Mouse (Mus musculus): ENCODE results near the gene Immp2l. TPM values are rescaled to one million over a fixed set of nuclear protein-coding genes. Genes with fewer than 3 reads are reported as not detected.

Gene Immp2l
- polyA plus RNA-seq, 2 experiments = 4.3 to 11.2 TPM

GRCm38 (mm10) chr12:41314811-41315461 is 291.0 kb downstream of the Immp2l start:
- H3K27ac ChIP-seq = no peak overlapping the region
- H3K9ac ChIP-seq (replicated peaks) = no peak overlapping the region
- H3K4me2 ChIP-seq (ENCODE audit: low read depth) = no peak overlapping the region
- no peaks in the 10 kb centered on the region for H3K36me3 ChIP-seq (replicated peaks; ENCODE audit: control insufficient read depth, insufficient read depth, low read depth)
- no peaks in the 10 kb centered on the region for H3K27me3 ChIP-seq (ENCODE audit: control insufficient read depth, insufficient read depth, low read length)
- H3K9me3 ChIP-seq (ENCODE audit: control insufficient read depth, low read length) = no peaks in the 10 kb centered on the region
- H3K4me1 ChIP-seq (replicated peaks; ENCODE audit: control insufficient read depth in 2 of 2, insufficient read depth in 2 of 2, low read length in 1 of 2) = no peaks in the 10 kb centered on the region
- ATAC-seq (ENCODE audit: insufficient read depth) = no peak
- 51% methylated on average over 11 of the region's 11 CpGs for WGBS (ENCODE audit: insufficient replicate concordance)
- no peak overlapping the region for H3K4me3 ChIP-seq (ENCODE audit: insufficient read depth in 1 of 2, low read depth in 2 of 2, low read length in 2 of 2)
- no peak for DNase-seq (ENCODE audit: low read depth in 3 of 3, low spot score in 3 of 3)
- TF ChIP-seq EP300 (IDR thresholded peaks at IDR 0.05; ENCODE audit: low read depth) (no peak), CTCF (IDR thresholded peaks at IDR 0.05; ENCODE audit: low read depth) (no peak)

- H3K9ac ChIP-seq (replicated peaks) = no peak overlapping the region
- no peaks in the 10 kb centered on the region for H3K36me3 ChIP-seq (replicated peaks; ENCODE audit: control insufficient read depth, insufficient read depth, low read depth)
- no peak overlapping the region for H3K27ac ChIP-seq
- 66% methylated on average over 4 of the region's 4 CpGs for WGBS (ENCODE audit: insufficient replicate concordance)
- no peaks in the 10 kb centered on the region for H3K4me1 ChIP-seq (replicated peaks; ENCODE audit: control insufficient read depth in 2 of 2, insufficient read depth in 2 of 2, low read length in 1 of 2)
- no peaks in the 10 kb centered on the region for H3K9me3 ChIP-seq (ENCODE audit: control insufficient read depth, low read length)
- TF ChIP-seq EP300 (IDR thresholded peaks at IDR 0.05; ENCODE audit: low read depth) (no peak), CTCF (IDR thresholded peaks at IDR 0.05; ENCODE audit: low read depth) (no peak)
- ATAC-seq (ENCODE audit: insufficient read depth) (no peak), DNase-seq (ENCODE audit: low read depth in 3 of 3, low spot score in 3 of 3) (no peak)
- no peaks in the 10 kb centered on the region for H3K27me3 ChIP-seq (ENCODE audit: control insufficient read depth, insufficient read depth, low read length)
- no peak overlapping the region for H3K4me2 ChIP-seq (ENCODE audit: low read depth)
- H3K4me3 ChIP-seq (ENCODE audit: insufficient read depth in 1 of 2, low read depth in 2 of 2, low read length in 2 of 2) = no peak overlapping the region
These were observed 292.0 kb downstream of the Immp2l start for GRCm38 (mm10) chr12:41315871-41316270.

DNA sequence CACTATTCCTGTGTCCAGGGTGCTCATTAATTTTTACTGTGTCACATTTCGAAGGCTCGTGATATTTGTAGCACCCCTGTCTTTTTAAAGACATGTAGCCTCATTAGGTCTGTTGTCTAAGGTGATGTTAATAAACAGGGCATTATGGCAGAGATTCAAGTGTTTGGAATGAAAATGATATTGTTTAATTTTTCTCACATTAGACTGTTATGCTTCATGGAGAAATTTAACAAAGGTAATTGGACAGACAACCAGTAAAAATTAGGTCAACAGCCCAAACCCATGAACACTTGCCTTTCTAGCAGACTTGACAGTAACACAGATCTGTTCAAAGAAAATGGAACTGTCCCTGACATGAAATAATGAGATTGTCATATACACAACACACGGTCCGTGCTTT is 292.5 kb downstream of the Immp2l start:
- 81% methylated on average over 4 of the region's 4 CpGs for whole genome bisulfite sequencing (ENCODE audit: insufficient replicate concordance)
- H3K27ac ChIP-seq = no peak overlapping the region

DNA sequence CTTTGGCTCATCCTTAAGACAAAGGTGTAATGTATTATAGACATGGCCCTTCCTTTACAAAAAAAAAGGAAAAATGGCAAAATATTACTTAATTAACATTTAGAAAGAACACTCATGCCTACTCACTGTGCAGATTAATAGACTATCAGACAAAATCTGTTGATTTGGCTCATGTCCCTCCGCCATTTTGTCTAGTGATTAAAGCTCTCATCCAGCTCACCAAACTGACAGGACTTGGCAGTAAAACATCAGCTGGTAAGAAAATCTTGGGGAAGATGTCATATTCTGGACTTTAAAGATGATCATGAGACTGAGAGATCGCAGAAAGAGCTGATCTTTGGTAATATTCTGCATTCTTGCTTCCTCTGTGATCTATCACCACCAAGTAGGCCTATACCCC is 293.5 kb downstream of the Immp2l start:
- H3K4me2 ChIP-seq (ENCODE audit: low read depth) = no peak overlapping the region
- DNase-seq (ENCODE audit: low read depth in 3 of 3, low spot score in 3 of 3) (no peak), ATAC-seq (ENCODE audit: insufficient read depth) (no peak)
- no peak overlapping the region for H3K9ac ChIP-seq (replicated peaks)
- H3K36me3 ChIP-seq (replicated peaks; ENCODE audit: control insufficient read depth, insufficient read depth, low read depth) = no peaks in the 10 kb centered on the region
- H3K9me3 ChIP-seq (ENCODE audit: control insufficient read depth, low read length) = no peaks in the 10 kb centered on the region
- WGBS (ENCODE audit: insufficient replicate concordance) = 73% methylated on average over 2 of the region's 2 CpGs
- H3K27ac ChIP-seq = no peak overlapping the region
- TF ChIP-seq CTCF (IDR thresholded peaks at IDR 0.05; ENCODE audit: low read depth) (no peak), EP300 (IDR thresholded peaks at IDR 0.05; ENCODE audit: low read depth) (no peak)
- no peak overlapping the region for H3K4me3 ChIP-seq (ENCODE audit: insufficient read depth in 1 of 2, low read depth in 2 of 2, low read length in 2 of 2)
- H3K27me3 ChIP-seq (ENCODE audit: control insufficient read depth, insufficient read depth, low read length) = no peaks in the 10 kb centered on the region
- no peaks in the 10 kb centered on the region for H3K4me1 ChIP-seq (replicated peaks; ENCODE audit: control insufficient read depth in 2 of 2, insufficient read depth in 2 of 2, low read length in 1 of 2)

More for the DNA sequence above, 292.5 kb downstream of the Immp2l start:
- TF ChIP-seq CTCF (IDR thresholded peaks at IDR 0.05; ENCODE audit: low read depth) = no peak
- TF ChIP-seq EP300 (IDR thresholded peaks at IDR 0.05; ENCODE audit: low read depth) = no peak
- Histone ChIP-seq H3K9ac (replicated peaks) (no peak overlapping the region), H3K4me1 (replicated peaks; ENCODE audit: control insufficient read depth in 2 of 2, insufficient read depth in 2 of 2, low read length in 1 of 2) (no peaks in the 10 kb centered on the region), H3K4me2 (ENCODE audit: low read depth) (no peak overlapping the region), H3K36me3 (replicated peaks; ENCODE audit: control insufficient read depth, insufficient read depth, low read depth) (no peaks in the 10 kb centered on the region), H3K27me3 (ENCODE audit: control insufficient read depth, insufficient read depth, low read length) (no peaks in the 10 kb centered on the region), H3K9me3 (ENCODE audit: control insufficient read depth, low read length) (no peaks in the 10 kb centered on the region), H3K4me3 (ENCODE audit: insufficient read depth in 1 of 2, low read depth in 2 of 2, low read length in 2 of 2) (no peak overlapping the region)
- DNase-seq (ENCODE audit: low read depth in 3 of 3, low spot score in 3 of 3) (no peak), ATAC-seq (ENCODE audit: insufficient read depth) (no peak)

GRCm38 (mm10) chr12:41322018-41322417 is 298.1 kb downstream of the Immp2l start:
- no peak overlapping the region for H3K4me3 ChIP-seq (ENCODE audit: insufficient read depth in 1 of 2, low read depth in 2 of 2, low read length in 2 of 2)
- no peak for DNase-seq (ENCODE audit: low read depth in 3 of 3, low spot score in 3 of 3)
- no peaks in the 10 kb centered on the region for H3K27me3 ChIP-seq (ENCODE audit: control insufficient read depth, insufficient read depth, low read length)
- no peak for TF ChIP-seq EP300 (IDR thresholded peaks at IDR 0.05; ENCODE audit: low read depth)
- no peak for TF ChIP-seq CTCF (IDR thresholded peaks at IDR 0.05; ENCODE audit: low read depth)
- H3K9ac ChIP-seq (replicated peaks) = no peak overlapping the region
- no peak for ATAC-seq (ENCODE audit: insufficient read depth)
- no peaks in the 10 kb centered on the region for H3K9me3 ChIP-seq (ENCODE audit: control insufficient read depth, low read length)
- WGBS (ENCODE audit: insufficient replicate concordance) = 69% methylated on average over 1 of the region's 1 CpGs
- H3K4me1 ChIP-seq (replicated peaks; ENCODE audit: control insufficient read depth in 2 of 2, insufficient read depth in 2 of 2, low read length in 1 of 2) = no peaks in the 10 kb centered on the region
- H3K36me3 ChIP-seq (replicated peaks; ENCODE audit: control insufficient read depth, insufficient read depth, low read depth) = no peaks in the 10 kb centered on the region
- H3K27ac ChIP-seq = no peak overlapping the region
- H3K4me2 ChIP-seq (ENCODE audit: low read depth) = no peak overlapping the region

Measured in liver, embryonic 14.5 days (tissue).